Mouse (Mus musculus): ENCODE results near the gene Hdgfl2.

GRCm38 (mm10) chr17:56121826-56122225, 42.4 kb downstream of the Hdgfl2 start, which contains the start of gene Lrg1:
- TF ChIP-seq CTCF (IDR thresholded peaks at IDR 0.05; ENCODE audit: low read depth, low read length) (no peak), GATA1 (IDR thresholded peaks at IDR 0.05; ENCODE audit: borderline replicate concordance, low read length) (no peak)

All from G1E (cell line).